Mouse (Mus musculus) kidney, adult 2 months (tissue): Measurements from ENCODE around the gene Dkc1. TPM values are rescaled to one million over a fixed set of nuclear protein-coding genes. Genes with fewer than 3 reads are reported as not detected.

Experiments used
- DNase-seq: peaks from one replicate; pipeline ENCODE4 v3.0.0; 2021
- H3K27ac ChIP-seq: fragments of 200-500 bp; 2 replicates; pipeline ENCODE4 v1.5.1; 2012; ENCODE audit warnings: low read depth, low read length, control low read depth, inconsistent platforms; ENCODE audit not compliant: insufficient read depth
- H3K27me3 ChIP-seq: fragments of 200-500 bp; replicated peaks from 2 replicates; pipeline ENCODE4 v1.6.1; 2012; ENCODE audit warnings: mild to moderate bottlenecking, moderate library complexity, low read length, inconsistent platforms; ENCODE audit not compliant: control insufficient read depth, insufficient read depth
- H3K36me3 ChIP-seq: fragments of 200-500 bp; 2 replicates; pipeline ENCODE4 v1.6.1; 2012; ENCODE audit warnings: mild to moderate bottlenecking, moderate library complexity, low read length, inconsistent platforms; ENCODE audit not compliant: control insufficient read depth, insufficient read depth
- H3K4me1 ChIP-seq: fragments of 200-500 bp; 2 replicates; pipeline ENCODE4 v1.6.1; 2011; ENCODE audit warnings: low read length; ENCODE audit not compliant: control insufficient read depth, insufficient read depth
- H3K4me3 ChIP-seq: fragments of 200-500 bp; 2 replicates; pipeline ENCODE4 v1.5.1; 2011; ENCODE audit warnings: mild to moderate bottlenecking, low read depth, low read length, control low read depth; ENCODE audit not compliant: insufficient read depth
- CTCF ChIP-seq: fragments of 200-500 bp; conservative IDR thresholded peaks from 2 replicates; pipeline ENCODE4 v1.5.1; 2011; ENCODE audit warnings: low read depth, mild to moderate bottlenecking, control low read depth, low read length, moderate library complexity, mixed read lengths; ENCODE audit not compliant: insufficient read depth, insufficient read length
- POLR2A ChIP-seq: fragments of 200-500 bp; IDR thresholded peaks from one replicate; pipeline ENCODE4 v1.6.1; 2011; ENCODE audit warnings: low read depth, low read length, control low read depth
- WGBS: fragments of 180-500 bp; shearing (Covaris S2); methylation state at CpG from one replicate; pipeline ENCODE4 v1.1.7; 2018; 5-methylcytosine and 5-hydroxymethylcytosine counted together
- polyA plus RNA-seq: library from polyadenylated mRNA; depleted of rRNA; stranded (reverse); fragments of >200 nt; gene quantifications from 2 replicates; pipeline ENCODE4 v1.2.3, GENCODE M21; 2012

Gene Dkc1
- polyA plus RNA-seq, 1 experiment = 10.8 TPM

DNA sequence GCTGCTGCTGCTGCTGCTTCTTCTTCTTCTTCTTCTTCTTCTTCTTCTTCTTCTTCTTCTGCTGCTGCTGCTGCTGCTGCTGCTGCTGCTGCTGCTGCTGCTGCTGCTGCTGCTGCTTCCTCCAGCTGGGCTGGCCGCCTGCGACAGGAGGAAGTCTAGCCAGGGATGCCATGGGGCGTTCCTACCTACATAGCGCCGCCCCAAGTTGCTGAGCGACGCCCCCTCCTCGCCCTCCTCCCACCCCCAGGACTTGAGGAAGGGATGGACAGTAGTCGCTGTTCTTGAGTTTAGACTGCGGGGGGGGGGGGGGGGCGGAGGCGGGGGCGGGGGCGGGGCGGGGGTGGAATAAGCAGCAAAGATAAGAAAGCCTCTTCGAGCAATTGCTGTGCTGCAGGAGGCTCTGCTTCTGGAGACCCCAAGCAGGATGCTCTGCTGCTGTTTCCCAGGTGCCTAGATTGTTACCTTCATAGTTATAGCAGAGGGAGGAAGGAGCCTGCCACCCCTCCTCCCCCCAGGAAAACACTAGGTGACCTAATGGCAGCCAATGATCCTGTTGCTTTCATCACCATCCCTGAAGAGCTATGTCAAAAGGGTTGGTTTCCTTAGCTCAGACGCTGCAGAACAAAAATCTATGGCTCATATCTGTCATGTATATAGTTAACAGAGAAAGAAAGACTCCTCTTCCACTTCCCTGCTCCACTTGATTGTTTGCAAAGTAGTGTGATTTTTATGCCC lies 10.7 kb upstream of the Dkc1 start, which contains the start of gene Gab3:
Gab3 (minus strand) TSS at position 685 of the 735 bp plus-strand sequence.
- no peaks in the 10 kb centered on the region for H3K27me3 ChIP-seq
- no peaks in the 10 kb centered on the region for H3K36me3 ChIP-seq
- H3K27ac ChIP-seq = no peak within 1 kb of the TSS
- peak within 1 kb of the TSS; percentile 89 for H3K4me3 ChIP-seq
- TF ChIP-seq CTCF (no peak), POLR2A (no peak)
- peak; percentile 63 for DNase-seq
- under 1% methylated on average over 5 of the region's 17 CpGs for WGBS
- H3K4me1 ChIP-seq = no peaks in the 10 kb centered on the region

DNA sequence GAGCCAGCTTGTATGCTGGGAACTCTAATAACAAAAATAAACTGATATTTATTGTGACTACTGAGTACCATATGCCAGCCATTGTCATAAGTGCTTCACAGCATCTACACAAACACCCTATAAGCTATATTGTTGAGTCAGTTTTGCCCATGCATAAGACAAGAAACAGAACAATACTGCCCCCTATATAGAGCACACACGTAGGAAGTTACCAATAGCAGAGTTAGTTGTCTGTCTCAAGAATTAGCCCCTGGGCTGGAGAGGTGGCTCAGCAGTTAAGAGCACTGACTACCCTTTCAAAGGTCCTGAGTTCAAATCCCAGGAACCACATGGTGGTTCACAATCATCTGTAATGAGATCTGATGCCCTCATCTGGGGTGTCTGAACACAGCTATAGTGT lies 10.0 kb upstream of the Dkc1 start:
- H3K4me1 ChIP-seq = no peaks in the 10 kb centered on the region
- H3K4me3 ChIP-seq = no peak overlapping the region
- no peak for TF ChIP-seq POLR2A
- no peak for TF ChIP-seq CTCF
- no peaks in the 10 kb centered on the region for H3K36me3 ChIP-seq
- H3K27ac ChIP-seq = no peak overlapping the region
- no peak for DNase-seq
- no peaks in the 10 kb centered on the region for H3K27me3 ChIP-seq
- WGBS = 15% methylated on average over 1 of the region's 1 CpGs

DNA sequence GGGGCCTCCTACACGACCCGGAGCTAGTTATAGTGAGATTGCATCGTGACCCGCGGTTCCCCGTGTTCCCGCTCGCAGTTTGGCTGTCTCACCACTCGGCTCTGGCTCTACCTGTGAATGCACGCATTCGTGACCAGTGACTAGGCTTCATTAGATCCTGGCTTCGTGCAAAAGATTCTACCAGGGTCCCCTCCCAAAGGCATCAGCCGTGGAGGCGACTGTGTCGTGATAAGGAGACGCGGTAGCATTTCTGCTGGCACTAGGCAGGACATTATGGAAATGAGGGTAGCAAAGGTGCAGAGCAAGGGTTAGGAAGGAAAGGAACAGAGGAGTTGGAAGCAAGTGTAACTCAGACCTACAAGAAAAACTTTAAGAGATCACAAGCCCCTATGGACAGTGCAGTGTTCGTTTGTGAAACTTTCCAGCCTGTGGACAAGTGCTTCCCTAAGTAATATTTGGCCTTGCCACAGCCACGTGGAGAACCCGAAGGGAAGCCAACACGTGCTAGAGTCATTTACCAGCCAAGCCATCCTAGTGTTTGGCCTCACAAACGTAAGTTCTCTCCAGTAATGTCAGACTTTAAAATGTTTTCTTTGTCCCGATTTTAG lies 613 bp downstream of the Dkc1 start:
- peak overlapping the region; percentile 93 for H3K4me3 ChIP-seq
- TF ChIP-seq POLR2A (no peak), CTCF (no peak)
- no peaks in the 10 kb centered on the region for H3K4me1 ChIP-seq
- no peaks in the 10 kb centered on the region; the same call in 1 of the 2 replicates for H3K36me3 ChIP-seq
- no peaks in the 10 kb centered on the region for H3K27me3 ChIP-seq
- under 1% methylated on average over 23 of the region's 23 CpGs for WGBS
- peak overlapping the region; percentile 63; the same call in 1 of the 2 replicates for H3K27ac ChIP-seq
- peak; percentile 31 for DNase-seq

DNA sequence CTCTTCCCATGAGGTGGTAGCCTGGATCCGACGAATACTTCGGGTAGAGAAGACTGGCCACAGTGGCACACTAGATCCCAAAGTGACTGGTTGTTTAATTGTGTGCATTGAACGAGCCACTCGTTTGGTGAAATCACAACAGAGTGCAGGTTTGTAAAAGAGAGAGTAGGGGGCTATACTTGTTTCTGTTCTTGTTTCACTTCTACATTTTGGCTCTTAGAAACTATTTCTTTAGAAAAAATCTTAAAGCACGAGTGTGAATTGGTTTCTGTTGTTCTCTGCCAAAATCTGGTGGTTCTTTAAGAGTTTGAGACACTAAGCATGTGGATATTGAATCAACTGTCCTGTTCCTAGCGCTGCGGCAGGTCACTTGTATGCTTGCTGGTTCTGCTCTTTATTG lies 3.1 kb downstream of the Dkc1 start:
- no peak for DNase-seq
- H3K27me3 ChIP-seq = no peaks in the 10 kb centered on the region

DNA sequence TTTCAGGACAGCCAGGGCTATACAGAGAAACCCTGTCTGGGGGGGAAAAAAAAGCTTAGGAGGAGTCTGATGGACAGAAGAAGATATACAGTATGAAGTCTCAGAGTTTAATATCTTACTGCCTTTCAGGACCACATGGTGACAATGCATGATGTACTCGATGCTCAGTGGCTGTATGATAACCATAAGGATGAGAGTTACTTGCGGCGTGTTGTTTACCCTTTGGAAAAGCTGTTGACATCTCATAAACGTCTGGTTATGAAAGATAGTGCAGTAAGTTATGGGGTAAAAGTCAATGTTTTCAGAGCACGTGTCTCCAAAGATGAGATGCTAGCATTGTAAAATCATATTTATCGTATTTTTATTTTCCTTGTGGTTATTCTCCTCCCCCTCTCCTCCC lies 6.6 kb downstream of the Dkc1 start:
- WGBS = 89% methylated on average over 6 of the region's 6 CpGs
- TF ChIP-seq POLR2A = no peak
- no peak for TF ChIP-seq CTCF
- no peaks in the 10 kb centered on the region for H3K27me3 ChIP-seq

More for the DNA sequence above, 3.1 kb downstream of the Dkc1 start:
- 90% methylated on average over 8 of the region's 8 CpGs for WGBS
- Histone ChIP-seq H3K4me1 (no peaks in the 10 kb centered on the region), H3K4me3 (no peak overlapping the region), H3K36me3 (no peaks in the 10 kb centered on the region; the same call in 1 of the 2 replicates), H3K27ac (no peak overlapping the region)
- TF ChIP-seq POLR2A = no peak
- no peak for TF ChIP-seq CTCF

DNA sequence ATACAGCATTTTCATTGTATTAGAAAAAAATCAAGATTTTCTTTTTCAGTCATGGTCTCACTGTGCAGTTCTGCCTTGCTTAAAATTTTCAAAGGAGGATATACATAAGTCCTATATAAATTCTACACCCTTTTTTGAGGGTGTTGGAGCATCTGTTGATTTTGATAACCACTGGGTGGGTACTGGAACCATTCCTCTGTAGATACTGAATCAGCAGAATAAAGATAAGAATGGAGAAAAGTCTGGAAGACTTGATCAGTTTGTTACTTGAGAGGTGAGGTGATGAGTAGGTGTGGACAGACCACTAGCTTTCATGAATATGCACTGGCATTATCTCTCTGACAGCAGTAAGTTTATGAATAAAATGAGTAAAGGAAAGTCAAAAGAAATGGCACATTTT lies 19.9 kb downstream of the Dkc1 start:
- peaks cover 2% of the 10 kb centered on the region for H3K36me3 ChIP-seq
- no peak for DNase-seq
- no peak overlapping the region for H3K27ac ChIP-seq
- no peak for TF ChIP-seq CTCF
- TF ChIP-seq POLR2A = no peak
- H3K27me3 ChIP-seq = no peaks in the 10 kb centered on the region
- no peaks in the 10 kb centered on the region for H3K4me1 ChIP-seq
- no peak overlapping the region for H3K4me3 ChIP-seq

More for the DNA sequence above, 6.6 kb downstream of the Dkc1 start:
- no peak overlapping the region for H3K4me3 ChIP-seq
- peaks cover 2% of the 10 kb centered on the region; the same call in 1 of the 2 replicates for H3K36me3 ChIP-seq
- no peak for DNase-seq
- H3K4me1 ChIP-seq = no peaks in the 10 kb centered on the region
- H3K27ac ChIP-seq = no peak overlapping the region

DNA sequence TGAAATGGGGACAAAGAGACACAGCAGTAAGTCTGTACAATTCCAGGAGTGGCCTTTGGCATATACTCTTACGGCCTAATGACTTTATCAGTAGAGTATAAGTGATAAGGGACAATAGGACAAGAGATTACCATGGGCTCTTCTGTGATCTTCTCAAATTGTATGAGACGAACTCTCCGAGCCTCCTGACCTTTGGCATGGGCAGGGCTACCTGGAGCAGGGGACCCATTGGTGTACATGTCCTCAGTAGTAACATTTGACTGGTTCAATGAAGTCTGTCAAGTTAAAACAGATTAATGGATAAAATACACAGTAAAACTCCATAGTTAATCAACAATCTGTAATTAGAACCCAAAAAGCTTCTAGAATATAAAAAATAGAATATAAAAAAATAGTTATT lies 30.0 kb downstream of the Dkc1 start:
- no peaks in the 10 kb centered on the region for H3K36me3 ChIP-seq
- DNase-seq = peak; percentile 66
- no peak overlapping the region for H3K4me3 ChIP-seq
- no peaks in the 10 kb centered on the region for H3K27me3 ChIP-seq
- 59% methylated on average over 3 of the region's 3 CpGs for WGBS
- H3K4me1 ChIP-seq = no peaks in the 10 kb centered on the region; the same call in 1 of the 2 replicates
- no peak for TF ChIP-seq POLR2A
- no peak for TF ChIP-seq CTCF
- H3K27ac ChIP-seq = no peak overlapping the region
